Mouse (Mus musculus) MEL (cell line): Measurements from ENCODE around the gene Ccdc63. TPM values are rescaled to one million over a fixed set of nuclear protein-coding genes. Genes with fewer than 3 reads are reported as not detected.

Experiments used
- DNase-seq: peaks from one replicate; pipeline ENCODE4 v3.0.0; 2011; ENCODE audit warnings: low read depth, low spot score
- H3K27ac ChIP-seq: 2 replicates; pipeline ENCODE4 v1.5.1; 2012; ENCODE audit warnings: low read depth, mild to moderate bottlenecking, control low read depth, low read length, moderate library complexity; ENCODE audit not compliant: control insufficient read depth
- H3K27me3 ChIP-seq, 2 experiments: fragments of 150-350 bp in 1 of 2; sonication (generic) in 1 of 2; 2 replicates each; pipeline ENCODE4 v1.6.1; 2012; ENCODE audit warnings: low read length in 2 of 2, mild to moderate bottlenecking in 2 of 2, improper control_type of control experiment in 1 of 2, moderate library complexity in 1 of 2; ENCODE audit not compliant: insufficient read depth in 2 of 2, control insufficient read depth in 1 of 2
- H3K36me3 ChIP-seq, 2 experiments: 2 replicates each; pipeline ENCODE4 v1.6.1; 2012 to 2014; ENCODE audit warnings: low read length in 2 of 2, improper control_type of control experiment in 1 of 2, inconsistent platforms in 1 of 2, mild to moderate bottlenecking in 1 of 2; ENCODE audit not compliant: insufficient read depth in 2 of 2, control insufficient read depth in 1 of 2
- H3K4me1 ChIP-seq, 2 experiments: fragments of 150-350 bp in 1 of 2; sonication (generic) in 1 of 2; 2 replicates each; pipeline ENCODE4 v1.6.1; 2012; ENCODE audit warnings: low read length in 2 of 2, improper control_type of control experiment in 1 of 2, mild to moderate bottlenecking in 1 of 2; ENCODE audit not compliant: insufficient read depth in 2 of 2, control insufficient read depth in 1 of 2
- H3K4me3 ChIP-seq, 2 experiments: fragments of 150-350 bp in 1 of 2; sonication (generic) in 1 of 2; 2 replicates each; pipeline ENCODE4 v1.5.1; 2012; ENCODE audit warnings: low read depth in 2 of 2, low read length in 2 of 2, mild to moderate bottlenecking in 2 of 2, moderate library complexity in 2 of 2, control low read depth in 1 of 2, improper control_type of control experiment in 1 of 2; ENCODE audit not compliant: control insufficient read depth in 1 of 2, insufficient read depth in 1 of 2
- H3K79me2 ChIP-seq: 2 replicates; pipeline ENCODE4 v1.6.1; 2012; ENCODE audit warnings: mild to moderate bottlenecking, low read length, moderate library complexity; ENCODE audit not compliant: control insufficient read depth, poor library complexity, insufficient read depth
- H3K9ac ChIP-seq: 2 replicates; pipeline ENCODE4 v1.6.1; 2012; ENCODE audit warnings: low read depth, mild to moderate bottlenecking, control low read depth, low read length, moderate library complexity; ENCODE audit not compliant: control insufficient read depth, poor library complexity, severe bottlenecking
- H3K9me3 ChIP-seq: fragments of 150-350 bp; sonication (generic); replicated peaks from 2 replicates; pipeline ENCODE4 v1.6.1; 2012; ENCODE audit warnings: mild to moderate bottlenecking, low read length, improper control_type of control experiment, moderate library complexity; ENCODE audit not compliant: insufficient read depth
- BHLHE40 ChIP-seq: IDR thresholded peaks from 2 replicates; pipeline ENCODE4 v1.6.1; 2012; ENCODE audit warnings: low read depth, mild to moderate bottlenecking, inconsistent platforms, low read length, improper control_type of control experiment, borderline replicate concordance
- CHD1 ChIP-seq: IDR thresholded peaks from 2 replicates; pipeline ENCODE4 v1.6.1; 2012; ENCODE audit warnings: low read depth, mild to moderate bottlenecking, inconsistent platforms, low read length, improper control_type of control experiment
- CTCF ChIP-seq, 3 experiments: IDR thresholded peaks in 2 of 3; conservative IDR thresholded peaks in 1 of 3; 2 replicates each; pipeline ENCODE4 v1.5.1; 2011 to 2012; ENCODE audit warnings: low read length in 3 of 3, low read depth in 2 of 3, mild to moderate bottlenecking in 2 of 3, improper control_type of control experiment in 1 of 3, inconsistent platforms in 1 of 3, mixed read lengths in 1 of 3, moderate library complexity in 1 of 3; ENCODE audit not compliant: control insufficient read depth in 1 of 3, insufficient read depth in 1 of 3, poor library complexity in 1 of 3, severe bottlenecking in 1 of 3
- E2F4 ChIP-seq: IDR thresholded peaks from 2 replicates; pipeline ENCODE4 v1.6.1; 2011; ENCODE audit warnings: low read depth, low read length, improper control_type of control experiment, borderline replicate concordance
- ELF1 ChIP-seq: IDR thresholded peaks from 2 replicates; pipeline ENCODE4 v1.6.1; 2014; ENCODE audit warnings: low read depth, mild to moderate bottlenecking, inconsistent platforms, low read length, improper control_type of control experiment, moderate library complexity
- HCFC1 ChIP-seq: IDR thresholded peaks from 2 replicates; pipeline ENCODE4 v1.6.1; 2012; ENCODE audit warnings: low read depth, mild to moderate bottlenecking, inconsistent platforms, low read length, improper control_type of control experiment, moderate library complexity
- MAZ ChIP-seq: IDR thresholded peaks from 2 replicates; pipeline ENCODE4 v1.6.1; 2012; ENCODE audit warnings: low read depth, mild to moderate bottlenecking, inconsistent platforms, low read length, improper control_type of control experiment
- MEF2A ChIP-seq: IDR thresholded peaks from 2 replicates; pipeline ENCODE4 v1.6.1; 2014; ENCODE audit warnings: low read depth, mild to moderate bottlenecking, inconsistent platforms, low read length, improper control_type of control experiment; ENCODE audit not compliant: poor library complexity, insufficient replicate concordance, severe bottlenecking; ENCODE audit errors: extremely low read depth
- MXI1 ChIP-seq: IDR thresholded peaks from 2 replicates; pipeline ENCODE4 v1.6.1; 2011; ENCODE audit warnings: mild to moderate bottlenecking, low read depth, low read length, improper control_type of control experiment
- MYB ChIP-seq: IDR thresholded peaks from 2 replicates; pipeline ENCODE4 v1.6.1; 2011; ENCODE audit warnings: mild to moderate bottlenecking, low read depth, low read length, improper control_type of control experiment
- MYC ChIP-seq: IDR thresholded peaks from 2 replicates; pipeline ENCODE4 v1.6.1; 2011; ENCODE audit warnings: low read depth, mild to moderate bottlenecking, low read length, improper control_type of control experiment, moderate library complexity
- NELFE ChIP-seq: IDR thresholded peaks from 2 replicates; pipeline ENCODE4 v1.6.1; 2011; ENCODE audit warnings: low read depth, low read length, improper control_type of control experiment
- POLR2AphosphoS2 ChIP-seq: IDR thresholded peaks from 2 replicates; pipeline ENCODE4 v1.6.1; 2011; ENCODE audit warnings: low read length, improper control_type of control experiment
- RAD21 ChIP-seq: IDR thresholded peaks from 2 replicates; pipeline ENCODE4 v1.6.1; 2011; ENCODE audit warnings: mild to moderate bottlenecking, low read depth, low read length, improper control_type of control experiment
- SIN3A ChIP-seq: IDR thresholded peaks from 2 replicates; pipeline ENCODE4 v1.6.1; 2012; ENCODE audit warnings: low read length, improper control_type of control experiment, inconsistent platforms
- SMC3 ChIP-seq: IDR thresholded peaks from 2 replicates; pipeline ENCODE4 v1.6.1; 2011; ENCODE audit warnings: low read depth, low read length, improper control_type of control experiment
- TBP ChIP-seq: IDR thresholded peaks from 2 replicates; pipeline ENCODE4 v1.8.0; 2011; ENCODE audit warnings: low read depth, low read length, improper control_type of control experiment
- TCF12 ChIP-seq: IDR thresholded peaks from 2 replicates; pipeline ENCODE4 v1.6.1; 2014; ENCODE audit warnings: low read depth, mild to moderate bottlenecking, inconsistent platforms, low read length, improper control_type of control experiment, moderate library complexity
- USF1 ChIP-seq: IDR thresholded peaks from 2 replicates; pipeline ENCODE4 v1.6.1; 2014; ENCODE audit warnings: low read depth, mild to moderate bottlenecking, inconsistent platforms, low read length, improper control_type of control experiment, moderate library complexity
- USF2 ChIP-seq, 2 experiments: IDR thresholded peaks; 2 replicates each; pipeline ENCODE4 v1.6.1; 2011 to 2012; ENCODE audit warnings: improper control_type of control experiment in 2 of 2, low read length in 2 of 2, borderline replicate concordance in 1 of 2, inconsistent platforms in 1 of 2, low read depth in 1 of 2, mild to moderate bottlenecking in 1 of 2; ENCODE audit not compliant: insufficient read depth in 1 of 2
- ZC3H11A ChIP-seq: IDR thresholded peaks from 2 replicates; pipeline ENCODE4 v1.6.1; 2012; ENCODE audit warnings: low read depth, mild to moderate bottlenecking, inconsistent platforms, low read length, improper control_type of control experiment
- ZMIZ1 ChIP-seq: IDR thresholded peaks from 2 replicates; pipeline ENCODE4 v1.6.1; 2012; ENCODE audit warnings: low read depth, mild to moderate bottlenecking, inconsistent platforms, low read length, improper control_type of control experiment, moderate library complexity
- ZNF384 ChIP-seq: IDR thresholded peaks from 2 replicates; pipeline ENCODE4 v1.6.1; 2012; ENCODE audit warnings: low read depth, mild to moderate bottlenecking, inconsistent platforms, low read length, improper control_type of control experiment
- polyA plus RNA-seq, 2 experiments: library from polyadenylated mRNA; stranded (reverse) in 1 of 2; unstranded in 1 of 2; fragments of >175 nt in 1 of 2; fragments of >200 nt in 1 of 2; gene quantifications; 2 replicates each; pipeline versions ENCODE4 v1.2.1 to v1.2.4; 2012; ENCODE audit warnings: low replicate concordance in 2 of 2, low read depth in 1 of 2; ENCODE audit not compliant: insufficient read length in 2 of 2, insufficient read depth in 1 of 2, missing spikeins in 1 of 2
- total RNA-seq: library from RNA; depleted of rRNA; stranded (reverse); fragments of 300-350 nt; gene quantifications from 2 replicates; pipeline ENCODE4 v1.2.3, GENCODE M21; 2012

The Ccdc63 gene
- total and polyA plus RNA-seq, 3 experiments: 1.6 to 4.7 TPM; not detected in 1

DNA sequence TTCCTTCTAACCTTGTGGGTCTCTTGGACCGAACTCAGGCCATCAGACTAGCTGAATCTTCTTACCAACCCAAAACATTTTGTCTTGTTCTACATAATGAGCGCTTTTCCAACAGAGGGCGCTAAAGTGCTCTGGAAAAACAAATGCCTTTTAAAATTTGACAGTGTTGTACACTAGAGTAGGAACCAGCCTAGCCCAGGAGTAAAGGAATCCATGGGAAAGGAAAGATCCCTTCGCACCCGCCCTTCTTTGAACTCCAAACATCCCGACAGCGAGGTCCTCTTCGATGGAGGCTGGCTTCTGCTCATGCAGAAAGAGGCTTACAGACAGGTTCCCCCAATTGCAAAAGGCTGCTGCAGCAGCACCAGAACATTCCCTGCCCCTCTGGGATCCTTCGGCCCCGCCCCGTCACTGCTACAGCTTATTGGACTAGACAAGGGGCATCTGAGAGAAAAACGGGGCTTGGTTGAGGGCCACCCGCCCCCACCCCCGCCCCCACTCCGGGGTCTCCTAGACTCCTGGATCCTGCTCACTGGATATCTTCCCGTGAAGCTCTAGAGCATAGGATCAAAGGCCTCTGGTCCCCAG, 11.5 kb downstream of the Ccdc63 start:
- peaks cover 0 to 10% of the 10 kb centered on the region in 2 experiments; a peak in 2 of 4 replicates for H3K36me3 ChIP-seq
- DNase-seq: peak; percentile 90
- no peaks in the 10 kb centered on the region for H3K9me3 ChIP-seq
- peaks cover 8 to 25% of the 10 kb centered on the region in 2 experiments; a peak in 3 of 4 replicates for H3K4me1 ChIP-seq
- TF ChIP-seq BHLHE40 (peak; percentile 28; the same call in 1 of the 2 replicates), TBP (no peak), TCF12 (no peak), ZMIZ1 (no peak), E2F4 (no peak), ZNF384 (peak; percentile 60), RAD21 (peak; percentile 93), ZC3H11A (peak; percentile 89), SMC3 (peak; percentile 84), MXI1 (peak; percentile 70; the same call in 1 of the 2 replicates), CHD1 (no peak), SIN3A (peak; percentile 75), MYC (0 out of 2 replicates have a peak, but pooled peaks have one; percentile 51), MEF2A (no peak), HCFC1 (0 out of 2 replicates have a peak, but pooled peaks have one; percentile 43), USF2 (IDR thresholded peaks at IDR 0.05; ENCODE audit: borderline replicate concordance in 1 of 2, insufficient read depth in 1 of 2, low read depth in 1 of 2, low read length in 2 of 2) (no peak), USF1 (no peak), POLR2AphosphoS2 (no peak), CTCF (IDR thresholded peaks at IDR 0.05 in 2 of 3, conservative IDR thresholded peaks at IDR 0.05 in 1 of 3; ENCODE audit: control insufficient read depth in 1 of 3, insufficient read depth in 1 of 3, low read depth in 2 of 3, low read length in 3 of 3, poor library complexity in 1 of 3, severe bottlenecking in 1 of 3) (peak; percentile 11 to 92 (median 82); a peak in 4 of 6 replicates)
- no peak overlapping the region for H3K9ac ChIP-seq
- H3K79me2 ChIP-seq: no peaks in the 10 kb centered on the region; the same call in 1 of the 2 replicates
- H3K4me3 ChIP-seq: peak overlapping the region in 1 of 2 experiments; percentile 3; a peak in 2 of 4 replicates
- H3K27ac ChIP-seq: no peak overlapping the region
- no peaks in the 10 kb centered on the region for H3K27me3 ChIP-seq

DNA sequence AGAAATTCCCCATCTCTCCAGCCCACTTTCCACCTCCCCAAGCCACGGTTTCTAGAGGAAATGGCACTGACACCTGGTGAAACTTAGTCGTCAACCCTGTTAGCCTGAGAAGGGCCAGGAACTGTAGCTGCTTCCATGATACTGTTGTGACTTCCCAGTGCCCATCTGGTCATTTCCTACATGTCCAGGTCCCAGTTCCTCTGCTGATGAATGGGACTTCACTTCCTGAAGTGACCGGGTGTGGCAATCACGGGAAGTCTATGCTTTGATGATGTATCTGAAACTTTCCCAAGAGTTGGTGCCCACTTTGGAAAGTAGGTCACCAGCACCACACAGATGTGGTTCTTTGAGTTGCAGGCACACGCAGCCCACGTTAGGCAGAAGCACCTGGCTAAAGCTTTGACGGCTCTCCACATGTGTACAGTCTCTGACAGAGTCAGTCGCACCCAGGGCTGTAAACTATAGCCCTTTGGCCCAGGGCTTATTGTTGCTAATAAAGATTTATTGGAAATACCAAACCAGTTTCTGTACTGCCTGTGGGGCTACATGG, 15.3 kb downstream of the Ccdc63 start:
- H3K27ac ChIP-seq: no peak overlapping the region
- H3K4me3 ChIP-seq: no peak overlapping the region
- H3K27me3 ChIP-seq: no peaks in the 10 kb centered on the region
- H3K36me3 ChIP-seq: no peaks in the 10 kb centered on the region; a peak in 2 of 4 replicates
- no peak for DNase-seq
- TF ChIP-seq MYB (no peak), TBP (no peak), HCFC1 (no peak), NELFE (no peak), MAZ (no peak), SMC3 (no peak), MXI1 (no peak), ELF1 (no peak)
- no peaks in the 10 kb centered on the region for H3K79me2 ChIP-seq
- H3K4me1 ChIP-seq: peaks cover 0 to 9% of the 10 kb centered on the region in 2 experiments; a peak in 3 of 4 replicates
- H3K9me3 ChIP-seq: no peaks in the 10 kb centered on the region
- H3K9ac ChIP-seq: no peak overlapping the region
